Mouse (Mus musculus): ENCODE data around the gene D430042O09Rik.

GRCm38 (mm10) chr7:125847528-125847866 lies 139.8 kb downstream of the D430042O09Rik start:
- TF ChIP-seq POLR2A (IDR thresholded peaks at IDR 0.05; ENCODE audit: extremely low read depth, insufficient read depth, low read length), result no peak
- no peak for TF ChIP-seq CTCF (IDR thresholded peaks at IDR 0.05; ENCODE audit: extremely low read depth, insufficient read depth, low read length)

Data from cortical plate, adult 2 months (tissue).